Mouse (Mus musculus) lung, embryonic 14.5 days (tissue): ENCODE results near the gene Pigyl. TPM values are rescaled to one million over a fixed set of nuclear protein-coding genes. Genes with fewer than 3 reads are reported as not detected.

Source experiments
- ATAC-seq: fragments of 200-750 bp; cut with Nextera tagmentation; 2 replicates; pipeline ENCODE4 v1.8.0; 2017; ENCODE audit warnings: mild to moderate bottlenecking, moderate TSS enrichment, moderate library complexity; ENCODE audit not compliant: insufficient read depth
- DNase-seq: peaks from one replicate; pipeline ENCODE4 v3.0.0-alpha.2; 2015
- H3K27ac ChIP-seq: fragments of 300-500 bp; sonication (generic); 2 replicates; pipeline ENCODE4 v1.5.1; 2014; ENCODE audit warnings: low read depth, mild to moderate bottlenecking, moderate library complexity
- H3K27me3 ChIP-seq: fragments of 300-500 bp; sonication (generic); 2 replicates; pipeline ENCODE4 v1.6.1; 2014; ENCODE audit warnings: low read length, control low read depth; ENCODE audit not compliant: insufficient read depth
- H3K36me3 ChIP-seq: fragments of 300-500 bp; sonication (generic); 2 replicates; pipeline ENCODE4 v1.6.1; 2014; ENCODE audit warnings: control low read depth; ENCODE audit not compliant: insufficient read depth
- H3K4me1 ChIP-seq: fragments of 300-500 bp; sonication (generic); 2 replicates; pipeline ENCODE4 v1.6.1; 2014; ENCODE audit warnings: antibody characterized with exemption, control low read depth; ENCODE audit not compliant: insufficient read depth
- H3K4me2 ChIP-seq: fragments of 300-500 bp; sonication (generic); 2 replicates; pipeline ENCODE4 v1.6.1; 2014; ENCODE audit warnings: mild to moderate bottlenecking
- H3K4me3 ChIP-seq: fragments of 300-500 bp; sonication (generic); 2 replicates; pipeline ENCODE4 v1.5.1; 2014; ENCODE audit warnings: low read depth, low read length
- H3K9ac ChIP-seq: fragments of 300-500 bp; sonication (generic); 2 replicates; pipeline ENCODE4 v1.6.1; 2014
- H3K9me3 ChIP-seq: fragments of 300-500 bp; sonication (generic); 2 replicates; pipeline ENCODE4 v1.6.1; 2016; ENCODE audit warnings: low read depth, low read length, control low read depth
- CTCF ChIP-seq: IDR thresholded peaks from 2 replicates; pipeline ENCODE4 v1.5.1; 2016; ENCODE audit warnings: antibody characterized with exemption, low read depth
- WGBS: fragments of 180-500 bp; shearing (Covaris S2); extraction: QIAGEN DNeasy Blood & Tissue Kit; methylation state at CpG from one replicate; pipeline ENCODE4 v1.1.7; 2014; 5-methylcytosine and 5-hydroxymethylcytosine counted together
- polyA plus RNA-seq: library from polyadenylated mRNA; unstranded; fragments of >200 nt; fragmentation: Nextera tagmentation; extraction: Ambion mirVana; gene quantifications from 2 replicates; pipeline ENCODE4 v1.2.1, GENCODE M21; 2014

The Pigyl gene
- polyA plus RNA-seq, 1 experiment from 2014 or later: 70.8 TPM

GRCm38 (mm10) chr9:22132220-22132619, 24.4 kb upstream of the Pigyl start:
- Histone ChIP-seq H3K4me3 (peak overlapping the region; percentile 30), H3K9ac (peak overlapping the region; percentile 43; the same call in 1 of the 2 replicates), H3K36me3 (no peaks in the 10 kb centered on the region), H3K4me1 (no peaks in the 10 kb centered on the region), H3K27ac (no peak overlapping the region), H3K4me2 (peak overlapping the region; percentile 78), H3K9me3 (no peaks in the 10 kb centered on the region), H3K27me3 (peaks cover 9% of the 10 kb centered on the region; the same call in 1 of the 2 replicates)
- peak; percentile 15; the same call in 1 of the 2 replicates for ATAC-seq
- DNase-seq: no peak
- TF ChIP-seq CTCF: no peak
- WGBS: 28% methylated on average over 11 of the region's 11 CpGs

DNA sequence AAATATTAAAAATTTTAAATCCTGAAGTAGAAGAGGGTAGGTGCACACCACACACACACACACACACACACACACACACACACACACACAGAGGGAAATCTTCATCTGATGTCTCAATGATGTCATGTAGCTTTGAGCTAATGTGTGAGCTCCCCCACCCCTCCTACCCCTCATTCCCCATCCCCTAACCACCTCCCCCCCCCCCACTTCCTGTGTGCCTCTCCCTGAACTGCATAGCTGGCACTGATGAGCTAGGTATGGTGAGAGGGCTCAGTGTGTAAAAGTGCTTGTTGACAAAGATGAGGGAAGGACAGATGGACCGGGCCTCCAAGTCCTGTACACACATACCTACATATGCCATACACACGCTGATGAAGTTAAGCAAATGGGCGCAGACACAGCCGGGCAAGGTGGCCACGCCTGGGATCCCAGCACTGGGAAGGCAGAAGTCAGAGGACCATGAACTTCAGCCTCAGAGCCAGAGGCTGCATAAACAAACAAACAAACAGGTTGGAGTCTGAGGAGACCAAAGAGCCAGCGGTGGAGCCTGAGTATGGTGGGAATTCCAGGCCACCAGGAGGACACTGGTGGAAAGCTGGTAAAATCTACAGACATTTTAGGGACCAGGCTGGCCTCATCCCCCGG, 22.3 kb upstream of the Pigyl start:
- DNase-seq: no peak
- WGBS: 72% methylated on average over 7 of the region's 7 CpGs
- Histone ChIP-seq H3K36me3 (no peaks in the 10 kb centered on the region), H3K4me1 (no peaks in the 10 kb centered on the region), H3K9me3 (no peaks in the 10 kb centered on the region), H3K27ac (no peak overlapping the region), H3K27me3 (peaks cover 9% of the 10 kb centered on the region; the same call in 1 of the 2 replicates), H3K9ac (no peak overlapping the region), H3K4me2 (no peak overlapping the region), H3K4me3 (peak overlapping the region; percentile 4; the same call in 1 of the 2 replicates)
- no peak for TF ChIP-seq CTCF
- ATAC-seq: no peak

DNA sequence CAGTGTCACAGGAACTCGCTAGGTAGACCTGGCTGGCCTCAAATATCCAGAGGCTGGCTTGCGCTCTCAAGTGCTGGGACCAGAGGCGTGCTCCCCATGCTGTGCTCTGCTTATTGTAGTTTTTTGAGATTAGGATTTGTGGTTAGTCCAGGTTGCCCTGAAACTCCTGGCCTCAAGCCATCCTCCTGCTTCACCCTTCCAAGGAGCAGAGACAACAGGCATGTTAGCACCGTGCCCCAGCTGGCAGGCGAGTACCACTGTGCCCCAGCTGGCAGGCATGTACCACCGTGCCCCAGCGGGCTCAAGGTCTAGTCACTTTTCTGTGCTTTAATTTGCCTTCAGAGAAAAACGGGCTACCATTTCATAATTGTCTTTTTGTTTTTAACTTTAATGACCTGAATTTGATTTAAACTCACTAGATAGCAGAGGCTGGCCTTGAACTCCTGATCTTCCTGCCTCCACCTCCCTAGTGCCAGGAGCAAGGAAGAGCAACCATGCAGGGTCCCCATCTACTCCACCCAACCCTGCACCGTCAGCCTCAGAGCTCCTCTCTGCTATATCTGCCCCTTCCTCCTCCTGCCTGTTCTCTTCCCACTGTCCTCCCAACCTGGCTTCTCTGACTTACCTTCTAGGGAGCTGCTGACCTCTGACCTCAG, 21.5 kb upstream of the Pigyl start:
- H3K4me2 ChIP-seq: no peak overlapping the region
- WGBS: 73% methylated on average over 9 of the region's 9 CpGs
- H3K4me1 ChIP-seq: no peaks in the 10 kb centered on the region
- no peak overlapping the region for H3K9ac ChIP-seq
- H3K4me3 ChIP-seq: peak overlapping the region; percentile 4; the same call in 1 of the 2 replicates
- H3K27me3 ChIP-seq: peaks cover 9% of the 10 kb centered on the region; the same call in 1 of the 2 replicates
- no peak overlapping the region for H3K27ac ChIP-seq
- no peak for DNase-seq
- TF ChIP-seq CTCF: no peak
- H3K36me3 ChIP-seq: no peaks in the 10 kb centered on the region
- ATAC-seq: no peak
- H3K9me3 ChIP-seq: no peaks in the 10 kb centered on the region

GRCm38 (mm10) chr9:22135644-22136390, 20.8 kb upstream of the Pigyl start, which contains the start of gene Acp5:
Gene Acp5 (minus strand): TSS chr9:22135711.
- WGBS: 67% methylated on average over 7 of the region's 7 CpGs
- Histone ChIP-seq H3K4me2 (no peak within 1 kb of the TSS), H3K9ac (no peak within 1 kb of the TSS), H3K4me3 (peak within 1 kb of the TSS; percentile 4; the same call in 1 of the 2 replicates), H3K27me3 (peaks cover 9% of the 10 kb centered on the region; the same call in 1 of the 2 replicates), H3K27ac (no peak within 1 kb of the TSS), H3K36me3 (no peaks in the 10 kb centered on the region), H3K9me3 (no peaks in the 10 kb centered on the region), H3K4me1 (no peaks in the 10 kb centered on the region)
- no peak for ATAC-seq
- no peak for TF ChIP-seq CTCF
- no peak for DNase-seq

GRCm38 (mm10) chr9:22136765-22137547, 19.7 kb upstream of the Pigyl start:
- Histone ChIP-seq H3K9me3 (no peaks in the 10 kb centered on the region), H3K9ac (peak overlapping the region; percentile 20), H3K36me3 (no peaks in the 10 kb centered on the region), H3K4me1 (no peaks in the 10 kb centered on the region), H3K4me2 (no peak overlapping the region), H3K27ac (no peak overlapping the region), H3K4me3 (no peak overlapping the region), H3K27me3 (no peaks in the 10 kb centered on the region)
- DNase-seq (peak; percentile 8), ATAC-seq (no peak)
- TF ChIP-seq CTCF: no peak
- 17% methylated on average over 23 of the region's 23 CpGs for WGBS

DNA sequence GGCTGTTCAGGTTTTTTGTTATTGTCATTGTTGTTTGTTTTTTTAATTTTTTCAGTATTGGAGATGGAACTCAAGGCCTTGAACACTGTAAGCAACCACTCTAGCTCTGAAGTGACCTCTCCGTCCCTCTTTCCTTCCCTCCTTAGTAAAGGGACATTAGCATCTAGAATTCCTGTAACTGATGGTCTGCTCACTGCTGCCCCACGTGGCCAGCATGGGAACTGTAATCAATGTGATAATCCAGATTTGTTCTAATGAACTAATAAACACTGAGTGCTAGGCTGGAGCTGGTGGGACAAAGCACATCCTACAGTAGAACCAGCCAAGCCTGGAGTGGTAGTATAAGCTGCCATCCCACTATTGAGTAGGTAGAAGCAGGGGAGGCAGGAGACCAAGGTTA, 18.2 kb upstream of the Pigyl start:
- Histone ChIP-seq H3K27me3 (no peaks in the 10 kb centered on the region), H3K27ac (no peak overlapping the region), H3K4me2 (no peak overlapping the region), H3K9ac (no peak overlapping the region), H3K36me3 (no peaks in the 10 kb centered on the region), H3K4me1 (no peaks in the 10 kb centered on the region), H3K4me3 (no peak overlapping the region), H3K9me3 (no peaks in the 10 kb centered on the region)
- DNase-seq (peak; percentile 52), ATAC-seq (no peak)
- 33% methylated on average over 2 of the region's 2 CpGs for WGBS
- TF ChIP-seq CTCF: peak; percentile 85
